Mouse (Mus musculus): ENCODE results near the gene Prm2.
"Not testable (repeated sequence)": the region's sequence is repeated elsewhere in the genome, so short reads cannot be mapped to it uniquely, and the experiment has no call there.

GRCm38 (mm10) chr16:10802420-10802819, 6.5 kb upstream of the Prm2 start:
- TF ChIP-seq POLR2A (IDR thresholded peaks at IDR 0.05; ENCODE audit: borderline replicate concordance, control insufficient read depth, low read depth, low read length); CTCF (IDR thresholded peaks at IDR 0.05; ENCODE audit: control insufficient read depth, insufficient read depth, low read length): not testable (repeated sequence)
